Mouse (Mus musculus) spleen, adult 2 months (tissue): ENCODE measurements around the gene Il6ra.

Experiments
- CTCF ChIP-seq: fragments of 200-500 bp; IDR thresholded peaks from 2 replicates; pipeline ENCODE4 v1.5.1; 2011; ENCODE audit warnings: mild to moderate bottlenecking, inconsistent platforms; ENCODE audit not compliant: insufficient read depth, insufficient read length, insufficient replicate concordance; ENCODE audit errors: extremely low read depth
- POLR2A ChIP-seq: fragments of 200-500 bp; IDR thresholded peaks from 2 replicates; pipeline ENCODE4 v1.6.1; 2011; ENCODE audit warnings: low read depth, low read length, inconsistent platforms

DNA sequence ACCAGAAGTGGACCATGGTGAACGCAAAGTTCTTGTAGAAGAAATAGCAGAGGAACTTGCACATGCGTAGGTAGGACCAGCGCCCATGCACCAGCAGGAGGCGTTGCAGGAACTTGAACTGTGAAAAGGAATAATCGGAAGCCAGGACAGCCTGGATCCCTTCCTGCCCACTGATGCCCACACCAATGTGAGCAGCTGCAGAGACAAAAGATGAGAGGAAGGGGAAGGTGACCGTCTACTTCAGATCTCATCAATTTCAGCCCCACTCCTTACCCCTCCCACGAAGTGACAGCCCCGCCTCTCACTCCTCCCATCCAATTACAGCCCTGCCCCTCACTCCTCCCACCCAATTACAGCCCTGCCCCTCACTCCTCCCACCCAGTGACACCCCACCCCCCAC lies 32.0 kb upstream of the Il6ra start:
- no peak for TF ChIP-seq POLR2A
- no peak for TF ChIP-seq CTCF
